Mouse (Mus musculus) liver, embryonic 11.5 days (tissue): ENCODE data around the gene Mccc1. TPM values are rescaled to one million over a fixed set of nuclear protein-coding genes. Genes with fewer than 3 reads are reported as not detected.
A peak's percentile ranks its signal among the peaks of the same experiment; 100 is the strongest.

ENCODE experiments used
- ATAC-seq: fragments of 200-750 bp; cut with Nextera tagmentation; replicated peaks from 2 replicates; pipeline ENCODE4 v1.8.0; 2017; ENCODE audit warnings: moderate number of reproducible peaks, mild to moderate bottlenecking, moderate TSS enrichment, moderate library complexity; ENCODE audit not compliant: low FRiP score
- DNase-seq: peaks from one replicate; pipeline ENCODE4 v3.0.0-alpha.2; 2017; ENCODE audit warnings: low spot score
- H3K27ac ChIP-seq: fragments of 300-500 bp; sonication (generic); 2 replicates; pipeline ENCODE4 v1.5.1; 2014; ENCODE audit warnings: mild to moderate bottlenecking, low read depth, low read length, control low read depth
- H3K27me3 ChIP-seq: fragments of 300-500 bp; sonication (generic); replicated peaks from 2 replicates; pipeline ENCODE4 v1.6.1; 2014; ENCODE audit warnings: low read length, mixed read lengths; ENCODE audit not compliant: control insufficient read depth, insufficient read depth
- H3K36me3 ChIP-seq: fragments of 300-500 bp; sonication (generic); 2 replicates; pipeline ENCODE4 v1.6.1; 2014; ENCODE audit warnings: mild to moderate bottlenecking, low read length, moderate library complexity, mixed read lengths; ENCODE audit not compliant: control insufficient read depth, insufficient read depth
- H3K4me1 ChIP-seq: fragments of 300-500 bp; sonication (generic); replicated peaks from 2 replicates; pipeline ENCODE4 v1.6.1; 2014; ENCODE audit warnings: low read length, mixed read lengths; ENCODE audit not compliant: control insufficient read depth, insufficient read depth
- H3K4me2 ChIP-seq: fragments of 300-500 bp; sonication (generic); 2 replicates; pipeline ENCODE4 v1.6.1; 2014; ENCODE audit warnings: mild to moderate bottlenecking, control low read depth, moderate library complexity
- H3K4me3 ChIP-seq: fragments of 300-500 bp; sonication (generic); 2 replicates; pipeline ENCODE4 v1.5.1; 2014; ENCODE audit warnings: low read depth, low read length, control low read depth
- H3K9ac ChIP-seq: fragments of 300-500 bp; sonication (generic); 2 replicates; pipeline ENCODE4 v1.6.1; 2014; ENCODE audit warnings: low read depth, low read length, control low read depth
- H3K9me3 ChIP-seq: fragments of 300-500 bp; sonication (generic); 2 replicates; pipeline ENCODE4 v1.6.1; 2016; ENCODE audit warnings: low read length, inconsistent platforms, mixed read lengths; ENCODE audit not compliant: control insufficient read depth
- WGBS: fragments of 180-500 bp; shearing (Covaris S2); extraction: QIAGEN DNeasy Blood & Tissue Kit; methylation state at CpG from one replicate; pipeline ENCODE4 v1.1.7; 2014; 5-methylcytosine and 5-hydroxymethylcytosine counted together
- polyA plus RNA-seq: library from polyadenylated mRNA; unstranded; fragments of >200 nt; fragmentation: Nextera tagmentation; extraction: Ambion mirVana; gene quantifications from 2 replicates; pipeline ENCODE4 v1.2.1, GENCODE M21; 2014

Gene Mccc1
- polyA plus RNA-seq, 1 experiment from 2014 or later, result 28.3 TPM

DNA sequence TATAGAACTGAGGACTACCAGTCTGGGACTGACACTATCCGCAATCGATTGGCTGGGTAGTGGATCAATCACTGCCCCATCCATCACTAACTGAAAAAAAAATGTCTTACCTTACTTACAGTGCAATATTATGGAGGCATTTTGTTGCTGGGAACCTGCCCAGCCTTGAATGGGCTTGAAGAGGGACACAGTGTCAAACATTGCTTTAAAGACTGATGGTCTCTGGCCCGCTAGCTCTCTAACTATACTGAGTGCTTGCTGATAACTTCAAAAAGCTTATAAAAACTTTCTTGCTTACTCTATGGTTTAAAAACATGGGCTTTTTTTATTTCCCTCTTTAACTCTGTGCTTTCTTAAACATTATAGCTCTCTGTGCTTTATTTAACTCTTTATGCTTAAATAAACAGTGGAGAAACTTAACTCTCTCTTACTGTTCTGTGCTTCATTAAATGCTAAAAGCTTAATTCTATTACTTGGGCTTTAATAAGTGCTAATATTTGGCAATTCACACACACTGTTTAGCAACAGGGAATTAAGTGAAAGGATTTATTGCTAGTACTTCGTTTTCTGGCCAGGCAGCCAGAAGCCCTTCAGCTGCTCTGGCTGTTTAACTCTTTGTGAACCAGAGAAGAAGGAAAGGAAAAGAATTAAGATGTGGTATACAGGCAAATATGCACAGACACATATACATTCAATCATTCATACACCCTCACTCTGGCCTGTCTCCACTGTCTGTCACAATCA lies 8.1 kb upstream of the Mccc1 start:
- H3K27me3 ChIP-seq, result no peaks in the 10 kb centered on the region
- no peaks in the 10 kb centered on the region for H3K36me3 ChIP-seq
- no peak overlapping the region for H3K9ac ChIP-seq
- DNase-seq, result no peak
- H3K4me1 ChIP-seq, result no peaks in the 10 kb centered on the region
- no peak overlapping the region for H3K4me2 ChIP-seq
- no peak for ATAC-seq
- H3K4me3 ChIP-seq, result no peak overlapping the region
- WGBS, result 67% methylated on average over 4 of the region's 4 CpGs
- H3K27ac ChIP-seq, result no peak overlapping the region
- no peaks in the 10 kb centered on the region for H3K9me3 ChIP-seq

DNA sequence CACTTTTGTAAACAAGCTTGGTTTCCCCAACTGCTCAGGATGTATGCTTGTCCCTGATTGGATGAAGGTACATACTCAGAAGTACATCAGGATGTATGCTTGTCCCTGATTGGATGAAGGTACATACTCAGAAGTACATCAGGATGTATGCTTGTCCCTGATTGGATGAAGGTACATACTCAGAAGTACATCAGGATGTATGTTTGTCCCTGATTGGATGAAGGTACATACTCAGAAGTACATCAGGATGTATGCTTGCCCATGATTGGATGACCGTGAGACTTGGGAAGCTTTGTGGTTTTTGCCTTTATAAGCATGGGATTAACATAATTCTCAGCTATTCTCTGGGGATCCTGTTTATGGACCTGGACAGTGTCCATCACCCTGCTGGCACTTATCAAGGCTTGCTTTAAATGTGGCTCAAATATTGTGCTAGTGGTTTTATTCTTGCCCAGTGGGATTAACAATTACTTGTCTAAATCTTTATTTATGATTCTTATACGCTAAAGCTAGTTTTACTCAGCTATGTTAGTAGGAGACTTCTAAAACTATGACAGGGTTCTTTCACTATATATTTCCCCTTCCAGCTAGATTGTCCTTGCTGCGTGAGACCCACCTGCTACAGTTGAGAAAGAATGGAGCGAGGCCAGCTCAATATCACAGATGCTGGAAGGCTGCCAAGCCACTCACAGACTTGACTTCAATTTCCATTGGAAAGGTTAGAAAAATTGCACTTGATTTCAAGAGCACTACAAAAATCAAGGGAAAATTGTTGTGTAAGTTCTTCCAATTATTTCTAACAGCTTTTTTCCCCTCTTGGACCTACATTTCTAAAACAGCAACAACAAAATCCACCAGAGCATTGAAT lies 3.8 kb upstream of the Mccc1 start:
- Histone ChIP-seq H3K9me3 (no peaks in the 10 kb centered on the region), H3K4me3 (no peak overlapping the region), H3K4me2 (no peak overlapping the region), H3K9ac (no peak overlapping the region), H3K36me3 (no peaks in the 10 kb centered on the region), H3K27ac (no peak overlapping the region), H3K27me3 (no peaks in the 10 kb centered on the region), H3K4me1 (no peaks in the 10 kb centered on the region; the same call in 1 of the 2 replicates)
- no peak for DNase-seq
- no peak for ATAC-seq
- WGBS, result 79% methylated on average over 4 of the region's 4 CpGs

GRCm38 (mm10) chr3:35994552-35995531 lies 5.6 kb downstream of the Mccc1 start:
- Histone ChIP-seq H3K9me3 (no peaks in the 10 kb centered on the region), H3K4me3 (no peak overlapping the region), H3K36me3 (peaks cover 2% of the 10 kb centered on the region; the same call in 1 of the 2 replicates), H3K9ac (no peak overlapping the region), H3K27ac (no peak overlapping the region), H3K4me1 (no peaks in the 10 kb centered on the region; the same call in 1 of the 2 replicates), H3K27me3 (no peaks in the 10 kb centered on the region), H3K4me2 (no peak overlapping the region)
- ATAC-seq (0 out of 2 replicates have a peak, but pooled peaks have one; percentile 15), DNase-seq (no peak)
- 67% methylated on average over 11 of the region's 11 CpGs for WGBS

DNA sequence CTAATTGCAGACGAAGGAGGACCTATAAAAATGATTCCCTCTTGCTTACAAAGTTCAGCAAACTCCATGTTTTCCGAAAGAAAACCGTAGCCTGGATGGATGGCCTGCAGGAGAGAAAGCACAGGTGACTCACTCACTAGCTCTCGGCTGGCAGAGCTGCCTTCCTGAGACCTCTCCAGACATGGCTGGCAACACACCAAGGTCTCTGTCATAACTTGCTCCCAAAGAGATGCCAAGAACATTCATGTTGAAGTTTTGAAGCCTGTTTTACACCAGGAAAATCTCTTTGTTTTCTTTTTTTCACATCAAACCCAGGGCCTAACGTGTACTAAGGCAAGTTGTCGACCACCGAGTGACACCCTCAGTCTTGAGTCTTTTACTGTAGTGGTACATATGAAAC lies 9.8 kb downstream of the Mccc1 start:
- H3K4me1 ChIP-seq, result no peaks in the 10 kb centered on the region
- no peak overlapping the region for H3K27ac ChIP-seq
- DNase-seq (no peak), ATAC-seq (no peak)
- WGBS, result 87% methylated on average over 7 of the region's 7 CpGs
- no peaks in the 10 kb centered on the region for H3K27me3 ChIP-seq
- H3K9me3 ChIP-seq, result no peaks in the 10 kb centered on the region
- H3K4me3 ChIP-seq, result no peak overlapping the region
- no peak overlapping the region for H3K9ac ChIP-seq
- no peak overlapping the region for H3K4me2 ChIP-seq
- peaks cover 5% of the 10 kb centered on the region for H3K36me3 ChIP-seq

DNA sequence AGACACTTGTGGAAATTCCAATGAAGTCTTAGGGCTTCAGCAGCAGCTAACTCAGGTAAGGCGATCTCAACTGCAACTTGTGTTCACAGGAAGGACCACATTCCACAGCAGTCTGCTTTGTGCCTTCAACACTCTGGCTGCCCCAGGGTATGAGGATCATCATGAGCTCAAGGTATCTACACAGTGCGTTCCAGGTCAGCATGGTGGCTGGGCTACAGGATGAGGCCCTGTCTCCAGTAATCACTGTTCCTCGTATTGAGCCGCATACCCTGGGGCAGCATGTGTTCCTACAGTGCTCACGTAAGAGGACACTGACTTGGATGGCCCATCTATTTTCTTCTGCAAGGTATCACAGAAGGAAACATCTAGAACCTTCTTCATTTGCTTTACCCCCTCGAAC lies 12.4 kb downstream of the Mccc1 start:
- DNase-seq, result no peak
- H3K9ac ChIP-seq, result no peak overlapping the region
- no peak overlapping the region for H3K4me3 ChIP-seq
- WGBS, result 89% methylated on average over 6 of the region's 6 CpGs
- H3K36me3 ChIP-seq, result peaks cover 7% of the 10 kb centered on the region
- H3K4me2 ChIP-seq, result no peak overlapping the region
- no peak overlapping the region for H3K27ac ChIP-seq
- no peaks in the 10 kb centered on the region for H3K27me3 ChIP-seq
- ATAC-seq, result no peak
- H3K9me3 ChIP-seq, result no peaks in the 10 kb centered on the region
- no peaks in the 10 kb centered on the region for H3K4me1 ChIP-seq

DNA sequence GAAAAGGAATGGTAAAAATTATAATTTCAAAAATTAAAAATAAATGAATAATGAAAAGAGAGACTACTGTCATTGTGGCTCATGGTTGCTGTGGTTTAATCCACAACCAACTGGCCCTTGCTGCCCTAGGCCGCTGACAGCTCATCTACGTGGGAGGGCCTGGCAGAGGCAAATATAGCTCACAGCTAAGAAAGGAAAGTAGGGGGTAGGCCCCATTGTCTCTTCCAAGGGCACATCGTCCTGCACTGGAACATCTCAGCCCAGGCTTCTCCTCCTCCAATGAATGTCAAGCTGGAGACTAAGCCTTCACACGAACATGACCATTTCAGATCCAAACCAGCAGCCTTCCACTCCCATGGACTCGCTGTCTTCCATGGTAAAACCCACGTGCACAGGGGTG lies 14.2 kb downstream of the Mccc1 start:
- no peak for ATAC-seq
- H3K9me3 ChIP-seq, result no peaks in the 10 kb centered on the region
- no peak overlapping the region for H3K4me2 ChIP-seq
- H3K27me3 ChIP-seq, result no peaks in the 10 kb centered on the region
- DNase-seq, result no peak
- no peak overlapping the region for H3K9ac ChIP-seq
- 89% methylated on average over 6 of the region's 6 CpGs for WGBS
- peaks cover 11% of the 10 kb centered on the region for H3K36me3 ChIP-seq
- no peak overlapping the region for H3K4me3 ChIP-seq
- H3K27ac ChIP-seq, result no peak overlapping the region
- H3K4me1 ChIP-seq, result no peaks in the 10 kb centered on the region

- ATAC-seq (peak; percentile 58), DNase-seq (no peak)
- no peaks in the 10 kb centered on the region for H3K27me3 ChIP-seq
- H3K36me3 ChIP-seq, result 0 out of 2 replicates have a peak, but pooled peaks cover 3% of the 10 kb centered on the region
- H3K9me3 ChIP-seq, result no peaks in the 10 kb centered on the region
- no peak overlapping the region for H3K27ac ChIP-seq
- no peaks in the 10 kb centered on the region for H3K4me1 ChIP-seq
- H3K4me2 ChIP-seq, result no peak overlapping the region
- H3K9ac ChIP-seq, result no peak overlapping the region
- 68% methylated on average over 7 of the region's 7 CpGs for WGBS
- H3K4me3 ChIP-seq, result no peak overlapping the region
Measured at GRCm38 (mm10) chr3:35973551-35973950, 26.9 kb downstream of the Mccc1 start.

GRCm38 (mm10) chr3:35972985-35973384 lies 27.5 kb downstream of the Mccc1 start:
- Histone ChIP-seq H3K4me3 (no peak overlapping the region), H3K9me3 (no peaks in the 10 kb centered on the region), H3K4me1 (no peaks in the 10 kb centered on the region), H3K27ac (no peak overlapping the region), H3K9ac (no peak overlapping the region), H3K27me3 (no peaks in the 10 kb centered on the region), H3K36me3 (0 out of 2 replicates have a peak, but pooled peaks cover 3% of the 10 kb centered on the region), H3K4me2 (no peak overlapping the region)
- WGBS, result 76% methylated on average over 4 of the region's 4 CpGs
- DNase-seq (no peak), ATAC-seq (no peak)
